Mouse (Mus musculus): ENCODE measurements around the gene Sdccag8.

The Sdccag8 gene

DNA sequence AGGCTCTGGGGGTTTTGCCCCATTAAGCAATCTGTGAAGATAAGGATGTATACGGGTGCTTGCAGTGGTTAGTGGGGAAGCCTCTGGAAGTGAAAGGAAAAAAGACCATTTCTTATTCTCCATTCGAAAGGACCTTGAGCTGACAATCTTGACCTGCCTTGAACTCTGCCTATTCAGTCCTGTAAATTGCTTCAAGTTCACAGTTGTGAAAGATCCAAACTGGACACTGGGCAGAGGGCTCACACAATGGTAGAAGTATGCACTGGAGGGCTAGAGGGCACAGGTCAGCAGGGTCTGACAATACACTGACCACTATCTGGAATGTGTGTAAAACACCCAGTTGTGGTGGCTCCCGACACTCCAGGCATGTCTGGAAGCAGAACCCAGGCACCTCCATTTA lies 198.3 kb downstream of the Sdccag8 start:
- DNase-seq (ENCODE audit: low spot score) = no peak

DNA sequence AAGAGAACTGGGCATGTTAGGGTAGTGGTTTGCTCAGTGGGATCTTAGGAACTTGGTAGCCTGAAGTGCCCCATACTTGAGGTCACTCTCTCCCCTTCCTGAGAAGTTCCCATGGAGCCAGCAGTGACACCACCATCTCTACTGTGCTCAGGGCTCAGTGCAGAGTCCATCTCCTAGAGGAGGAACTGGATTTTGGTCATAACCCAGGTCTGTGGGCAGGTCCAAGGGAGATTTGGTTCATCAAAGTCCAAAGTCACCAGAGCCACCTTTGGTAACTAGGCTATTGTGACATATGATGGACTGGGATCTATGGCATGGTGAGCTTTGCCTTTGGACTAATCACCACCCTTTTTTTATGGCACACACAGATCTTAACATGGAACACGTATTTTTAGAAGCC lies 198.9 kb downstream of the Sdccag8 start:
- DNase-seq (ENCODE audit: low spot score) = no peak

DNA sequence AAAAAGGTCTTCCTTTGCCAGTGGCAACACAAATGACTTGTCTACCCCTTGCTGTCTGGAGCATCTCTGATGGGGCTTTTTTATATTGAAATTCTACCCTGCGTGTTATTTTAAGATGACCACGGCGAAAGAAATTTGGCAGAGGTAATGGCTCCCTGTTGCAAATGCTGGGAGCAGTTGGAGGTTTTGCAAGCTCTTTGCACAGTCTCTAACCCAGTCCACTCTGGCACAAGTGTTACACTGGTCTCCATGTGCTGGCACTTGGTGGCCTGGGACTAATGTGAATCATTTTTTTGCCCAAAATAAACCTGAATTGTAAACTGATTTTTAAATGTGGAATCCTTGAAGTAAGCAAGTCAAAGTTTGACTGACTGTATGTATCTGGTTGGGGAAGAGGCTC lies 199.3 kb downstream of the Sdccag8 start:
- DNase-seq (ENCODE audit: low spot score) = no peak

DNA sequence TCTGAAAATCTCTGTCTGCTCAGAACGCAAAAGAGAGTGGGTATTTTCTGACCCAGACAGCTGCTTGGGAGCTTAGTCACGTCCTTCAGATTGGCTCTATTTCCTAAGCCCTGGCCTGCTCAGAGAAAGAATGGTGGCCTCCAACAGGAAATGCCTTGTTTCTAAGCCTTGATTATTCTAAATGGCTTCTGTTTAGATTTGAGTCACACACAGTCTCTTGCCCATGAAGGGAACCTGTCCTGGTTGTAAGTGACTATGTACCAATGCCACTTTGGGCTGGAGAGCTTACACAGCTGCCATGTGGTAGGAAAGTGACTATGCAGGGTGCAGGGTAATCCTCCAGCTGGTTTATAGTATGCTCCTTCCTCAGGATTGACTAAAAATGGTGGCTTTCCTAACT lies 199.9 kb downstream of the Sdccag8 start:
- no peak for DNase-seq (ENCODE audit: low spot score)

DNA sequence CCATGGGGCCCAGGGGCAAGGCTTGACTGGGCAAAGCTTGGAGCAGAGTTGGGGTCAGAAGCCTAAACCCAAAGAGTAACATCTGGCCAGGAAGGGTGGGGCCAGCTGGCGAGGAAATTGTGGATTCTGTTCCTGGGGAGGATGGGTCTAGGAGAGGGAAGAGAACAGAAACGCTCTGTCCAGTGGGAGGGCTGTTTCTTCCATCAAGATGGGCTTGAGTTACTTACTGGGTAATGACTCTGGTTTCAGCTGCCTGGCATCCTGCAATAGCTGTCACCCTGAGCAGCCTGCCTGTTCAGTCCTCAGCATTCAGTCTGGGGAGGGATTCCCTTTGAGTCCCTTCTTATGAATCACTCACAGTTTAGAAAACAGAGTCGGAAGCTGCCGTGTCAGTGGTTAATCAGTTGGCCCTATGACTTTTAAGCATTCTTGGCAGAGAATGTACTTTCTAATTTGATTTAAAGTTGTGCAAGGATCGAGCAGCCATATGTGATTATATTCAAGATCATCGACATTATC lies 200.5 kb downstream of the Sdccag8 start:
- DNase-seq (ENCODE audit: low spot score) = no peak

DNA sequence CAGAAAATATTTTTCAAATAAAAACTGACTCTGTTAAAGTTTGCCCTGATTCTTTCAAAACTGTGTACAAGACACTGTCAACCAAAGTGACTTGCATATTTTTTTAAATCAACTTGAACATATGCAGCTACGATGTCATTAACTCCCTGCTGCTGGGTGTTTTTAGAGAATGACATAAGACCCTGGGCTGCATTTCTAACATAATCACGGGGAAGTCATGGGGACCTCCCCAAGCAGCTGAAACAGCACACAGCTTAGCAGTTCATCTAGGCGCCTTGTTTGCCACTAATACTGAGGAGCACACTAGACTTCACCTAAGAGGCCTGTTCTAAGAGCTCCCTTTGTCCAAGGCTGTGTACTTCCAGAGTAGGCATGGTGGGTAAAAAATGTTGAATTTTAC lies 201.5 kb downstream of the Sdccag8 start:
- no peak for DNase-seq (ENCODE audit: low spot score)

GRCm38 (mm10) chr1:177016729-177017128 lies 202.3 kb downstream of the Sdccag8 start:
- no peak for DNase-seq (ENCODE audit: low spot score)

DNA sequence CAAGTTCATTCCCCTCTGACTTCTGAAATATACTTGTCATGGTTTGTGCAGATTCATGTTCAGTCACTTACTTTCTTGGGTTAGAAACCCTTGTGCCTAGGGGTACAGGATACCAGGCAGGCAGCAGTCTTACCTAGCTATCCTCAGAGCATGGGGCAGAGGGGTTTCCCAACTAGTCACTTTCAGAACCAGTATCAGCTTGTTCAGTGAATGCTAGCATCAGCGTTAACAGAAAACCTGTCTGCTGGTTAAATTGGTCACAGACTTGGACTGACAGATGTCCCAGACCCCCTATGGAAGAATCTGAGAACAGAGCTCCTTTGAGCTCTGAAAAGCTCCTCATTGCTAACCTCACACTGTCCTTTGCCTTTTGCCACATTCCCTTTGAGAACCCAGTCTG lies 204.3 kb downstream of the Sdccag8 start:
- DNase-seq (ENCODE audit: low spot score) = no peak

DNA sequence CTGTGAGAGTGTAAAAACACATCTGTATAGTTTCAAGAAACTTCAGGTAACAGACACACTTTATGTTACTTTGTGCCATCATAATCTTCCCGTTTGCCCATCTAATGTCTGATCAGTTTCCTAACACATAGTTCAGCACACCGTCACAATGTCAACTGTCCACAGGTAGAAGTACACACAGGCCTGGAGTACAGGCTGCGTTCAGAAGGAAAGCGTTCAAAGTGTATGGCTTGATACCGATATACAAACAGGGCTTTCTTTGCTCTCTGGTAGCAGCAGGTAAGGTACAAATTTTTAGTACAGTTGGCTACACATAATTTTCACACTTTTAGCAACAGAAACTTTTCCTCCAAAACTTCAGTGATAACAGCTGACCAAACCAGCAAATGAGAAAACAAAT lies 205.2 kb downstream of the Sdccag8 start:
- DNase-seq (ENCODE audit: low spot score) = no peak

GRCm38 (mm10) chr1:177022751-177023150 lies 208.3 kb downstream of the Sdccag8 start:
- DNase-seq (ENCODE audit: low spot score) = no peak

DNA sequence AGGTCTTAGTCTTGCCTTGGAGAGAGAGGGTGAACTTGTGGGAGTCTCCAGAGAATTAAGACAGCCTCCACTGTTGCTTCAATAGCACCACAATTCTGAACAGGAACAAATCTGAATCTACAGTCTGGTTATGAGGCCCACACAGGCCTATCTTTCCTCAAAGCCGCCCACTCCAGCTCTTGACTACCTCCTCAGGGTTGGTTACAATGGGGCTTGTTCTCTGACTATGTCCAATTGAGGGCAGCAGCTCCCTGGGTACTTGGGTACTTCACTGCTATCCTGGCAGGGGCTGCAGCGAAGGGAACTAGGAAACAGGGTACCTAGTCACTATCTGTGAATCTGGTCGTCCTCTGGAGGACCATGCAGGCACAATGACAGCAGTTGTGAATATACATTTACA lies 213.2 kb downstream of the Sdccag8 start:
- DNase-seq (ENCODE audit: low spot score) = no peak

DNA sequence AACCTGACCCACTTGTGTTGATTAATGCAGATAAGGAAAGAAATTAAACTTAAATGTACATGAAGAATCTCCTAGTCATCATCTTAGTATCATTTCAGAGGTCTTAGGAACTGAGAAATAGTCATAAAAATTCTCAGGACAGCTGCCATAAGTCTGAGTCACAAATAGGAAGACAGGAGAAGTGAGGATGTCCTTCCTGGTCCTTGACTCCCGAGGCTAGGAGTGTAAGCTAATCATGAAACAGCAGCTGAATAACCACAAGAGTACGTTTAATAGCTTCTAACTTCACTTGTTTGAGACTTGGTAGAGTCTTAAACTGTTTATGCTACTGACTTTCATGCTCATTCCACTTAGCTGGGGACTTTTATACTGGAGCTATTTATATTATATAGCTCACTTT lies 214.6 kb downstream of the Sdccag8 start:
- DNase-seq (ENCODE audit: low spot score) = no peak

DNA sequence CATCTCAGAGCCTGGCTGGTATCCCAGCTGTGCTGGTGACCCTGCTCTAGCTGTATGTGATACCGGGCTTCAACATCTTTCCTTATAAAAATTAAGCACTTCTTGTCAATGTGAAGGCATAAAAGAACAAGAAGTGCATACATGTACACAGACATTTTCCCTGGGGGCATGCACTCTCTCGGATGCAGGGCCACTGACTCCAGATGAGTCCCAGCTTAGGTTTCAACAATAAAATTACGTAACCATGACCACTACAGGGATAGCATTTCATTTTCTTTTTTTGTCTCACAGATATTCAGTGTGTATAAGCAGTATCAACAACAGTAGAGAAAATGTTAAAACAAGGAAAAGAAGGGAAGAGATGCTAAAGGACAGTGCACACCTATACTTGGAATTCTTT lies 216.2 kb downstream of the Sdccag8 start:
- no peak for DNase-seq (ENCODE audit: low spot score)

DNA sequence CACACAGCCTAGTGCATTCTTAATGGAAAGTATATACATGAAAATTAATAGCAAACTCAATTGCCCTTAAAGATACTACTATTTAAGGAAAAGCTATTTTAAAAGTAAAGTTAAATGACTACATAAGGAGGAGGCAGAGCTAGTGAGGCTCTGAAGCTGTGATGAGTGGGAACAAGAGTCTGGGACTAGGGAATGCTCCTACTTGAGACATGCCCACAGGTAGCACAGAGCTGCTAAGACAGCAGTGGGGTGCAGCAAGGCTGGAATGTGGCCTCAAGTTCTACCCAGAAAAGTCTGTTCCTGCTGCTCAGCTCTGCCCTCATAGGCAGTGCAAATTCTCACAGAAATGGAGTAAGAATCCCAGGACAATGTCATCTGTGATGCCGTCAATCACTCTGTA lies 216.7 kb downstream of the Sdccag8 start:
- DNase-seq (ENCODE audit: low spot score) = no peak

DNA sequence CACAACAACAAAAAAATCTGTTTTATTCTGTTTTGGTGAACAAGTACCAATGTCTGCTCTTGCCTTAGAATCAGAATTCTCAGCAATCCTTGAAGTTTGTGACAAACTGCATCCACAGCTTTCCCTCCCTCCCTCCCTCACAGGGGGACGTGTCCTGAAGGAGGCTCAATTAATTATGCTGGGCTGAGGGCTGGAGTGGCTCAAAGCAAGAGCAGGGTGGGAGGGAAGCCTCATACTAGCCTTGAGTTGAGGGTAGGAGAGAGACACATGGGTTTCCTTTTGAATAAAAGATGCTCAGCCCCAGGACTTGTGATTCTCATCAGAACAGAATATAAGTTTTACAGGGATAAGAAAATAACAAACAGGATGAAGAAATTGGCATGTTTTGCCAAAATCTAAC lies 217.8 kb downstream of the Sdccag8 start:
- no peak for DNase-seq (ENCODE audit: low spot score)

GRCm38 (mm10) chr1:177035460-177035859 lies 221.0 kb downstream of the Sdccag8 start:
- DNase-seq (ENCODE audit: low spot score) = no peak

GRCm38 (mm10) chr1:177038383-177038782 lies 223.9 kb downstream of the Sdccag8 start:
- no peak for DNase-seq (ENCODE audit: low spot score)

- DNase-seq (ENCODE audit: low spot score) = no peak
These were observed 224.7 kb downstream of the Sdccag8 start for GRCm38 (mm10) chr1:177039093-177039674.

DNA sequence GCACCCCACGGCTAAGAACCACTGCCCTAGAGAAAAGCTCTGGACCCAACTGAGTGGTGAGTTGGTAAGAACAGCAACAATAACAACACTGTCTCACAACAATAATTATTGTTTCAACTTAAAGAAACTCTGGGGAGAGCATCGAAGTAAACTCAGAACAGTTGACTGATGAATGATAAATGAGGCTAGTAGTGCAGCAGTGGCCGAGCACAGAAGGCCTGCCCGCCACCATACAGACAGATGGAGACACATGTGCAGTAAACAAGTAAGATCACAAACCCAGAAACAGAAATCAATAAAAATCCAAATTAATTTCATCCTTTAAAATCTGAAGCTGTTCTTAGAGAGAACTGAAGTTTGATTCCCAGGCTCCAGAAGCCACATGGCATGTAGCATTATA lies 225.6 kb downstream of the Sdccag8 start:
- DNase-seq (ENCODE audit: low spot score) = no peak

- DNase-seq (ENCODE audit: low spot score) = no peak
These were observed 231.4 kb downstream of the Sdccag8 start for GRCm38 (mm10) chr1:177045885-177046284.

DNA sequence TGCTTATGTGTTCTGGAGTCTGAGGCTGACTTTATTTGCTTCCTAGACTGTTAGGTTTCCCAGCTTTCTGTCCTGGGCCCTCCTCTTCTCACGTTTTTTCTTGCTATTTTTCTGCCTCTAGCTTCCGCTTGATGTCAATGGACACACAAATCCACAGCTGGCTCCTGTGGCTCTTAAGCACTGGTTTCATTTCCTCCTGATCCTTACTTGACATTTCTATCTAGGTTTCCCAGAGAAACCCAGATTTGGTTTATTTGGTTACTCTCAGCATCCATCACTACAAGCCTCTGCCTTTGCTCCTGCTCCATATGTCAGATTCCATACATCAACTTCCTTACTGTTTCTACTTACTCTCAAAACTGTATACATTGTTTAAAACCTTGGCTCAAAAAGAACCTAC lies 232.5 kb downstream of the Sdccag8 start:
- DNase-seq (ENCODE audit: low spot score) = no peak

GRCm38 (mm10) chr1:177048773-177049172 lies 234.3 kb downstream of the Sdccag8 start:
- DNase-seq (ENCODE audit: low spot score) = no peak

GRCm38 (mm10) chr1:177051366-177051963 lies 237.0 kb downstream of the Sdccag8 start:
- DNase-seq (ENCODE audit: low spot score) = no peak

DNA sequence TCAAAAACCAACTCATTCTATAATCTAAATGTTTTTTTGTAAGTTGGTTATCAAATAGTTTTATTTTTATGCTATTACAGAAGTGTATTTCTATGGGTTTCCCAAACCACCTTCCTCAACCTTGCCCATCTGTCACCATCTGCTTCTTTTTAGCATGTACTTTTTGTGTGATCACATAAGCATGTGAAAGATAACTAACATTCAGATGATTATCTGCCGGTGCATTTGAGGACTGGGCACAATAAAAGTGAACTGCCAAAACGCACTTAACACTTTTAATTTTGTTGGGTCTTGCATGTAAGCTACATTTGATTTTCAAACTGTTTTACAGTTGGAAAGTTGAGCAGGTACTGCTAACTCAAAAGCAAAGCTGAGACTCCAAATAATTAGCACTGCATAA lies 240.4 kb downstream of the Sdccag8 start:
- DNase-seq (ENCODE audit: low spot score) = no peak
